Mouse (Mus musculus) neural tube, embryonic 12.5 days (tissue): ENCODE measurements around the gene Fndc8. TPM values are rescaled to one million over a fixed set of nuclear protein-coding genes. Genes with fewer than 3 reads are reported as not detected.
"Not testable (repeated sequence)": the region's sequence is repeated elsewhere in the genome, so short reads cannot be mapped to it uniquely, and the experiment has no call there.

Experiments used
- ATAC-seq: fragments of 200-750 bp; cut with Nextera tagmentation; 2 replicates; pipeline ENCODE4 v1.8.0; 2017; ENCODE audit warnings: low read depth, mild to moderate bottlenecking, moderate TSS enrichment, moderate library complexity; ENCODE audit not compliant: low FRiP score
- H3K27ac ChIP-seq: fragments of 300-500 bp; sonication (generic); 2 replicates; pipeline ENCODE4 v1.5.1; 2016
- H3K27me3 ChIP-seq: fragments of 300-500 bp; sonication (generic); replicated peaks from 2 replicates; pipeline ENCODE4 v1.6.1; 2016; ENCODE audit warnings: mild to moderate bottlenecking
- H3K36me3 ChIP-seq: fragments of 300-500 bp; sonication (generic); 2 replicates; pipeline ENCODE4 v1.6.1; 2016; ENCODE audit warnings: mild to moderate bottlenecking
- H3K4me1 ChIP-seq: fragments of 300-500 bp; sonication (generic); 2 replicates; pipeline ENCODE4 v1.6.1; 2016
- H3K4me2 ChIP-seq: fragments of 300-500 bp; sonication (generic); replicated peaks from 2 replicates; pipeline ENCODE4 v1.6.1; 2016; ENCODE audit warnings: mild to moderate bottlenecking
- H3K4me3 ChIP-seq: fragments of 300-500 bp; sonication (generic); 2 replicates; pipeline ENCODE4 v1.5.1; 2016
- H3K9ac ChIP-seq: fragments of 300-500 bp; sonication (generic); 2 replicates; pipeline ENCODE4 v1.6.1; 2016; ENCODE audit warnings: mild to moderate bottlenecking
- H3K9me3 ChIP-seq: fragments of 300-500 bp; sonication (generic); 2 replicates; pipeline ENCODE4 v1.6.1; 2016; ENCODE audit warnings: mild to moderate bottlenecking
- WGBS: fragments of 180-500 bp; shearing (Covaris S2); methylation state at CpG from one replicate; pipeline ENCODE4 v1.1.7; 2016; 5-methylcytosine and 5-hydroxymethylcytosine counted together
- polyA plus RNA-seq: library from polyadenylated mRNA; unstranded; fragments of >200 nt; fragmentation: Nextera tagmentation; extraction: Ambion mirVana; gene quantifications from 2 replicates; pipeline ENCODE4 v1.2.1, GENCODE M21; 2016

The Fndc8 gene
- polyA plus RNA-seq, 1 experiment from 2014 or later: 0.39 TPM

DNA sequence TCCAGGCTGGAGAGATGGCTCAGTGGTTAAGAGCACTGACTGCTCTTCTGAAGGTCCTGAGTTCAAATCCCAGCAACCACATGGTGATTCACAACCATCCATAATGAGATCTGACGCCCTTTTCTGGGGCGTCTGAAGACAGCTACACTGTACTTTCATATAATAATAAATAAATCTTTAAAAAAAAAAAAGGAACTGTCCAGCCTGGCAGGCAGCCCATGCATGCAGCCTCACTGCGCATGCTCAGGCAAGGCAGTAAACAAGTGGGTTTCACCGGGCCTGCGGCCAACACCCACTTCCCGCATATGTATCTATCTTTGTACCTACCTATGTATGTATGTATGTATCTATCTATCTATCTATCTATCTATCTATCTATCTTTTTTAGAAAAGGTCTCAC is 32.0 kb downstream of the Fndc8 start:
- H3K9ac ChIP-seq, H3K9me3 ChIP-seq, H3K4me3 ChIP-seq, H3K4me1 ChIP-seq, ATAC-seq, H3K4me2 ChIP-seq, H3K27ac ChIP-seq, H3K36me3 ChIP-seq: not testable (repeated sequence)
- WGBS: 92% methylated on average over 6 of the region's 6 CpGs
- H3K27me3 ChIP-seq: peaks cover 16% of the 10 kb centered on the region

DNA sequence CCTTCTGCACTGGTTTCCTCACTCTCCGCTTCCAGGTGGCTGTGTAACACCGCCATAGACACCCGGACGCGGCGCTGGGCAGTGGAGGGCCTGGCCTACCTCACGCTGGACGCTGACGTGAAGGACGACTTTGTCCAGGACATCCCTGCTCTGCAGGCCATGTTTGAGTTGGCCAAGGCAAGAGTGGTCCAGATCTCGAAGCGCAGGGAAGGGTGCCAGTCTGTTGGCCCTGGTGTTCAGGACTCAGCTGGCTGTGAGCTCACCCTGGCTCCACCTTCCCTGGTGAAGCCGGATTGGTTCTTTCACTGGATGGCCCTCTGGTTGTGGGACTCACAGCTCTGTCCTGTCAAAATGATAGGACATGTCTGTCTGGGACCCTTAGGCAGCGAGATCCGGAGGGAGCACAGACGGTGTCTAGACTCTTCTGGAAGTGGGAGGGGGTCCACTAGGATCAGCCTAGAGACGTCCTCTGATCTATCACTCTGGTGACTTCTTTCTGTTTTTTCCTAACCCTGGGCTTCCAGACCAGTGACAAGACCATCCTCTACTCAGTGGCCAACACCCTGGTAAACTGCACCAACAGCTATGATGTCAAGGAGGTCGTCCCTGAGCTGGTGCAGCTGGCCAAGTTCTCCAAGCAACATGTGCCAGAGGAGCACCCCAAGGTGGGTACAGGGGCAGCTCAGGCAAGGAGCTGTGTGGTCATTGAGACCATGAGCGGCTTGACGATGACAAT is 37.1 kb downstream of the Fndc8 start:
- Histone ChIP-seq H3K36me3 (no peaks in the 10 kb centered on the region), H3K4me3 (no peak overlapping the region), H3K4me2 (no peak overlapping the region), H3K27ac (no peak overlapping the region), H3K27me3 (peaks cover 55% of the 10 kb centered on the region), H3K9me3 (no peaks in the 10 kb centered on the region), H3K9ac (no peak overlapping the region), H3K4me1 (peaks cover 9% of the 10 kb centered on the region)
- WGBS: 31% methylated on average over 20 of the region's 20 CpGs
- ATAC-seq: no peak

DNA sequence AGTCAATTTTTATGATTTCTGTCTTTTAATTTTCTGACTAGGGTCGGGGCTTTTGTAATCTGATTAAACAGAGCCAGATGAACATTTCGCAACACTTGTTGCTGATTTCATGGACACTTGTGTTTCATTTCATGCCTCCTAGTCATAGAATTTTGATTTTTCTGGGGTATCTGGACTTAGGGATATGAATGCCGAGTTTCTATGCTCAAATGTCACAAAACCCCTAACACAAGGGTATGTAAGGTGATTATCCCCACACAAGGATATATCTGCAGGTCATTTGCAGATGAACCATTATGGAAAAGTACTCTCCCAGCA is 37.7 kb downstream of the Fndc8 start:
- Histone ChIP-seq H3K27ac (no peak overlapping the region), H3K4me1 (peaks cover 9% of the 10 kb centered on the region), H3K27me3 (peaks cover 60% of the 10 kb centered on the region), H3K4me3 (no peak overlapping the region), H3K4me2 (no peak overlapping the region), H3K9ac (no peak overlapping the region), H3K36me3 (no peaks in the 10 kb centered on the region), H3K9me3 (no peaks in the 10 kb centered on the region)
- ATAC-seq: no peak
- WGBS: 55% methylated on average over 3 of the region's 3 CpGs

DNA sequence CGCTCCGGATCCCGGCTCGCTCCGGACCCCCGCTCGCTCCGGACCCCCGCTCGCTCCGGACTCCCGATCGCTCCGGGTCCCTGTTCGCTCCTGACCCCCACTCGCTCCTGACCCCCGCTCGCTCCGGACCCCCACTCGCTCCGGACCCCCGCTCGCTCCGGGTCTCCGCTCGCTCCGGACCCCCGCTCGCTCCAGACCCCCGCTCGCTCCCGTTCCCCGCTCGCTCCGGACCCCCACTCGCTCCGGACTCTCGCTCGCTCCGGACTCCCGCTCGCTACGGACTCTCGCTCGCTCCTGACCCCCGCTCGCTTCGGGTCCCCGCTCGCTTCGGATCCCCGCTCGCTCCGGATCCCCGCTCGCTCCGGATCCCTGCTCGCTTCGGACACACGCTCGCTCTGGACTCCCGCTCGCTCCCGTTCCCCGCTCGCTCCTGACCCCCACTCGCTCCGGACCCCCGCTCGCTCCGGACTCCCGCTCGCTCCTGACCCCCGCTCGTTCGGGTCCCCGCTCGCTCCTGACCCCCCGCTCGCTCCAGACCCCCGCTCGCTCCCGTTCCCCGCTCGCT is 38.5 kb downstream of the Fndc8 start:
- H3K9ac ChIP-seq: peak overlapping the region; percentile 38; the same call in 1 of the 2 replicates
- H3K27me3 ChIP-seq: peaks cover 67% of the 10 kb centered on the region
- H3K36me3 ChIP-seq, ATAC-seq, H3K4me1 ChIP-seq, H3K27ac ChIP-seq, H3K9me3 ChIP-seq: not testable (repeated sequence)
- peak overlapping the region; percentile 95 for H3K4me2 ChIP-seq
- H3K4me3 ChIP-seq: peak overlapping the region; percentile 51
- under 1% methylated on average over 85 of the region's 85 CpGs for WGBS

DNA sequence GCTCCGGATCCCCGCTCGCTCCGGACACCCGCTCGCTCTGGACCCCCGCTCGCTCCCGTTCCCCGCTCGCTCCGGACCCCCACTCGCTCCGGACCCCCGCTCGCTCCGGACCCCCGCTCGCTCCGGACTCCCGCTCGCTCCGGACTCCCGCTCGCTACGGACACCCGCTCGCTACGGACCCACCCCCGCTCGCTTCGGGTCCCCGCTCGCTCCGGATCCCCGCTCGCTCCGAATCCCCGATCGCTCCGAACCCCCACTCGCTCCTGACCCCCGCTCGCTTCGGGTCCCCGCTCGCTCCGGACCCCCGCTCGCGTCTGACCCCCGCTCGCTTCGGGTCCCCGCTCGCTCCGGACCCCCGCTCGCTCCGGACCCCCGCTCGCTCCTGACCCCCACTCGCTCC is 39.2 kb downstream of the Fndc8 start:
- not testable (repeated sequence) for H3K4me1 ChIP-seq, ATAC-seq
- under 1% methylated on average over 61 of the region's 63 CpGs for WGBS

DNA sequence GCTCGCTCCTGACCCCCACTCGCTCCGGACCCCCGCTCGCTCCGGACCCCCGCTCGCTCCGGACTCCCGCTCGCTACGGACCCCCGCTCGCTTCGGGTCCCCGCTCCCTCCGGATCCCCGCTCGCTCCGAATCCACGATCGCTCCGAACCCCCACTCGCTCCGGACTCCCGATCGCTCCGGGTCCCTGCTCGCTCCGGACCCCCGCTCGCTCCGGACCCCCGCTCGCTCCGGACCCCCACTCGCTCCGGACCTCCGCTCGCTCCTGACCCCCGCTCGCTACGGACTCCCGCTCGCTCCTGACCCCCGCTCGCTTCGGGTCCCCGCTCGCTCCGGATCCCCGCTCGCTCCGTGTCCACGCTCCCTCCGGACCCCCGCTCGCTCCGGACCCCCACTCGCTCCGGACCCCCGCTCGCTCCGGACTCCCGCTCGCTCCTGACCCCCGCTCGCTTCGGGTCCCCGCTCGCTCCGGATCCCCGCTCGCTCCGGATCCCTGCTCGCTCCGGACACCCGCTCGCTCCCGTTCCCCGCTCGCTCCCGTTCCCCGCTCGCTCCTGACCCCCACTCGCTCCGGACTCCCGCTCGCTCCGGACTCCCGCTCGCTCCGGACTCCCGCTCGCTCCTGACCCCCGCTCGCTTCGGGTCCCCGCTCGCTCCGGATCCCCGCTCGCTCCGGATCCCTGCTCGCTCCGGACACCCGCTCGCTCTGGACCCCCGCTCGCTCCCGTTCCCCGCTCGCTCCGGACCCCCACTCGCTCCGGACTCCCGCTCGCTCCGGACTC is 39.9 kb downstream of the Fndc8 start:
- Histone ChIP-seq H3K27me3 (peaks cover 80% of the 10 kb centered on the region), H3K4me3 (peak overlapping the region; percentile 51), H3K9ac (peak overlapping the region; percentile 40; the same call in 1 of the 2 replicates), H3K4me2 (peak overlapping the region; percentile 95)
- H3K9me3 ChIP-seq, H3K36me3 ChIP-seq, H3K4me1 ChIP-seq, H3K27ac ChIP-seq, ATAC-seq: not testable (repeated sequence)
- WGBS: under 1% methylated on average over 113 of the region's 119 CpGs

More for the DNA sequence above, 39.2 kb downstream of the Fndc8 start:
- peaks cover 73% of the 10 kb centered on the region for H3K27me3 ChIP-seq
- H3K9me3 ChIP-seq, H3K36me3 ChIP-seq, H3K27ac ChIP-seq: not testable (repeated sequence)
- H3K9ac ChIP-seq: peak overlapping the region; percentile 40; the same call in 1 of the 2 replicates
- H3K4me3 ChIP-seq: peak overlapping the region; percentile 51
- H3K4me2 ChIP-seq: peak overlapping the region; percentile 95

DNA sequence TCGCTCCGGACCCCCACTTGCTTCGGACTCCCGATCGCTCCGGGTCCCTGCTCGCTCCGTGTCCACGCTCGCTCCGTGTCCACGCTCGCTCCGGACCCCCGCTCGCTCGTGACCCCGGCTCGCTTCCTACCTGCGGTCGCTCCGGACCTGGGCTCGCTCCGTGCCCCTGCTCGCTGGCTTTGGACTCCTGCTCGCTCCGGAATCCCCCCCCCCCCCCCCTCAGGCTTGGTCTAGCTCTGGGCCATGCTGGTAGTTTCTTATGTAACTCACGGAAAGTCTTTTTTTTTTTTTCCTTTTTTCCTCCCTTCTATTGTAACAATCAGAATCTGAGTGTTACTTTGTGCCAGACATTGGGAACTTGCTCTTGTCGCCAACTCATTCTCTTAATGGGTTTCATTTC is 41.3 kb downstream of the Fndc8 start:
- H3K27ac ChIP-seq: no peak overlapping the region
- peak overlapping the region; percentile 95 for H3K4me2 ChIP-seq
- H3K27me3 ChIP-seq: peaks cover 81% of the 10 kb centered on the region
- peaks cover 9% of the 10 kb centered on the region for H3K4me1 ChIP-seq
- 1% methylated on average over 29 of the region's 29 CpGs for WGBS
- no peak for ATAC-seq
- H3K9ac ChIP-seq: peak overlapping the region; percentile 35; the same call in 1 of the 2 replicates
- no peaks in the 10 kb centered on the region for H3K36me3 ChIP-seq
- H3K9me3 ChIP-seq: no peaks in the 10 kb centered on the region
- H3K4me3 ChIP-seq: peak overlapping the region; percentile 51

DNA sequence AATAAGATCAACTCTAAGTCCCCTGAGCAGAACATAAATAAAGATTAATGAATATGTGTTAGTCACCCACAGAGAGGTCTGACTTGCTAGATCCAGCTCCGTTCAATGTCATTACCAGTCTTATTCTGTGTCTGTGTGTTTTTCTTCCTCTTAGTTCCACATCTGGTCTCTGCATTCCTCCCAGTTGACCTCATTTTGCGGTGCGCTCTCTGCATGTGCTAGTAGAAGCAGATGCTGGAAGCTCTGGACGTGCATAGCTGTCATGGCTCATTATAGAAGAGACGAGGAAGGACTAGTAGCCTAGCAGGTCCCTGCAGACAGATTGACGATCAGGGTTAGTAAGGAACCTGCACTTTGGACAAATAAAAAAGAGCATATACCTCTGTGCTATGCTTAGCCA is 51.4 kb downstream of the Fndc8 start:
- no peak overlapping the region for H3K27ac ChIP-seq
- no peaks in the 10 kb centered on the region for H3K9me3 ChIP-seq
- no peak overlapping the region for H3K4me2 ChIP-seq
- H3K36me3 ChIP-seq: no peaks in the 10 kb centered on the region
- no peak overlapping the region for H3K4me3 ChIP-seq
- ATAC-seq: no peak
- H3K27me3 ChIP-seq: peaks cover 7% of the 10 kb centered on the region; the same call in 1 of the 2 replicates
- 56% methylated on average over 6 of the region's 6 CpGs for WGBS
- H3K4me1 ChIP-seq: no peaks in the 10 kb centered on the region
- no peak overlapping the region for H3K9ac ChIP-seq

DNA sequence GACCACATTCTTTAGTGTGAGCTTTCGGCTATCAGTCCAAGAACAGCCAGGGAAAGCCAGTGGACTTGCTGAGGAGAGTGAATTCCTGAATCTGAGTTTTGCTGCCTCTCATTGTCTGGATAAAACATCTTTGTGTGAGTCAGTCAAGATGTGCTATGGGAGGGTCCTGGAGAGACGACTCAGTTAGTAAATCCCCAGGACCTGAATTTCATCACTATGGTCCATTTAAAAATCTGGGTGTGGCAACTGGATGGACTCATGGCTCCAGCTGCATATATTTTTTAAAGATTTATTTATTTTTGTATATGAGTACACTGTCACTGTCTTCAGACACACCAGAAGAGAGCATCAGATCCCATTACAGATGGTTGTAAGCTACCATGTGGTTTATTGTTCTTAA is 53.7 kb downstream of the Fndc8 start:
- no peaks in the 10 kb centered on the region for H3K9me3 ChIP-seq
- no peak overlapping the region for H3K9ac ChIP-seq
- no peaks in the 10 kb centered on the region for H3K4me1 ChIP-seq
- ATAC-seq: no peak
- no peak overlapping the region for H3K4me2 ChIP-seq
- H3K4me3 ChIP-seq: no peak overlapping the region
- H3K27ac ChIP-seq: no peak overlapping the region
- peaks cover 20% of the 10 kb centered on the region for H3K27me3 ChIP-seq
- 72% methylated on average over 2 of the region's 2 CpGs for WGBS
- no peaks in the 10 kb centered on the region for H3K36me3 ChIP-seq

DNA sequence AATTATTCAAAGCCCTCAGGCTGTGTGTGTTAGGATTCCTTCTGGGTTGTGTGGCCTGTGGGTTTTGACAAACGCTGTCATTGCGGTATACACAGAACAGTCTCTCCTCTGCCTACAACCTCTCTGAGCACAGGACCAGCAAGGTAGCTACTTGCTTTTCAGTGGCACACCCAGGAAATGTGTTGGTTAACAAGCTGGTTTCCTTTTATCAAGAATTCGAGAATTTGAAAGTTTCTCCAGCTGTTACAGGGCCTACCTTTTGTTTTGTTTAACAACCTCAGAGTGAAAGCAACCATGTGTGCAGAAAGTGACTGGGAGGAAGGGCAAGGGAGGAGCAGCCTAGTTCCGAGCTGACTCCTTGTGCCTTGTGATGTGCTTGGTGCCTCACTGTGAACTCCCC is 55.5 kb downstream of the Fndc8 start:
- H3K4me1 ChIP-seq: peaks cover 6% of the 10 kb centered on the region; the same call in 1 of the 2 replicates
- ATAC-seq: no peak
- no peak overlapping the region for H3K4me2 ChIP-seq
- peaks cover 32% of the 10 kb centered on the region for H3K27me3 ChIP-seq
- no peak overlapping the region for H3K4me3 ChIP-seq
- no peaks in the 10 kb centered on the region for H3K36me3 ChIP-seq
- 53% methylated on average over 4 of the region's 4 CpGs for WGBS
- no peak overlapping the region for H3K9ac ChIP-seq
- H3K9me3 ChIP-seq: no peaks in the 10 kb centered on the region
- H3K27ac ChIP-seq: no peak overlapping the region

DNA sequence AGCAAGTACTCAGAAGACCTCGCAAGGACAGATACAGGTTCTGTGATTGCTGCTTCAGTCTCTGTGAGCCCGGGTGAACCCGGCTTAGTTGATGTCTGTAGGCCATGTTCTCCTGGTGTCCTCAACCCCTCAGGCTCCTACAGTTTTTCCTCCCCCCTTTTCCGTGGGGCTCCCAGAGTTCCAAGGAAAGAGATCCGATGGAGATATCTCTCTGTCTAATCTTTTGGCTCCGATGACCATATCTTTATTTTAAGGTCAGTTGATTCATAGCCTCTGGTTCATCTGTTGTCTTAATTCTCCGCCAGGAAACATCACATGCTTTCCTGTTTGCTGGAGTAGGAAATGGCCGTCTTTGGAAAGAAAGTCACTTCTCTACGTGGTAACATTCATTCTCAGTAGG is 57.1 kb downstream of the Fndc8 start:
- no peak overlapping the region for H3K4me3 ChIP-seq

More for the DNA sequence above, 57.1 kb downstream of the Fndc8 start:
- Histone ChIP-seq H3K4me1 (peaks cover 6% of the 10 kb centered on the region; the same call in 1 of the 2 replicates), H3K9ac (no peak overlapping the region), H3K27me3 (peaks cover 42% of the 10 kb centered on the region), H3K27ac (no peak overlapping the region), H3K4me2 (no peak overlapping the region), H3K36me3 (no peaks in the 10 kb centered on the region), H3K9me3 (no peaks in the 10 kb centered on the region)
- WGBS: 84% methylated on average over 9 of the region's 9 CpGs
- no peak for ATAC-seq
